Mouse (Mus musculus): ENCODE measurements at regions not wholly inside any gene's neighbourhood (a gene's known extent, or its start where the extent isn't known, plus 50 kb on each side); places are given as distances from the start of the nearest gene placed in this dataset.
A peak's percentile ranks its signal among the peaks of the same experiment; 100 is the strongest.

GRCm38 (mm10) chr11:18582781-18583161 is 436.0 kb downstream of the Meis1 start:
- TF ChIP-seq CTCF (IDR thresholded peaks at IDR 0.05; ENCODE audit: low read depth): no peak
- H3K27ac ChIP-seq (ENCODE audit: low read depth): peak overlapping the region; percentile 32; the same call in 1 of the 2 replicates
- no peak overlapping the region for H3K9ac ChIP-seq
- 0 out of 2 replicates have a peak, but pooled peaks cover 11% of the 10 kb centered on the region for H3K4me1 ChIP-seq (ENCODE audit: insufficient read depth)
- DNase-seq (peak; percentile 57), ATAC-seq (ENCODE audit: insufficient read depth) (peak; percentile 69; the same call in 1 of the 2 replicates)
- H3K4me3 ChIP-seq (ENCODE audit: low read depth, low read length): no peak overlapping the region
- H3K9me3 ChIP-seq (ENCODE audit: low read depth, low read length): no peaks in the 10 kb centered on the region
- 28% methylated on average over 1 of the region's 1 CpGs for WGBS
- no peak overlapping the region for H3K4me2 ChIP-seq
- H3K27me3 ChIP-seq (ENCODE audit: insufficient read depth, low read length): no peaks in the 10 kb centered on the region
- no peaks in the 10 kb centered on the region for H3K36me3 ChIP-seq (ENCODE audit: insufficient read depth)

GRCm38 (mm10) chr11:18581997-18582780 is 436.6 kb downstream of the Meis1 start:
- Histone ChIP-seq H3K27ac (ENCODE audit: low read depth) (peak overlapping the region; percentile 76), H3K4me3 (ENCODE audit: low read depth, low read length) (no peak overlapping the region), H3K36me3 (ENCODE audit: insufficient read depth) (no peaks in the 10 kb centered on the region), H3K27me3 (ENCODE audit: insufficient read depth, low read length) (no peaks in the 10 kb centered on the region), H3K4me1 (ENCODE audit: insufficient read depth) (0 out of 2 replicates have a peak, but pooled peaks cover 11% of the 10 kb centered on the region), H3K4me2 (no peak overlapping the region), H3K9ac (no peak overlapping the region), H3K9me3 (ENCODE audit: low read depth, low read length) (no peaks in the 10 kb centered on the region)
- no peak for TF ChIP-seq CTCF (IDR thresholded peaks at IDR 0.05; ENCODE audit: low read depth)
- ATAC-seq (ENCODE audit: insufficient read depth) (peak; percentile 96), DNase-seq (peak; percentile 94)
- WGBS: 14% methylated on average over 2 of the region's 2 CpGs

GRCm38 (mm10) chr11:18581078-18581800 is 437.5 kb downstream of the Meis1 start:
- Histone ChIP-seq H3K4me2 (no peak overlapping the region), H3K9ac (no peak overlapping the region), H3K36me3 (ENCODE audit: insufficient read depth) (no peaks in the 10 kb centered on the region), H3K4me1 (ENCODE audit: insufficient read depth) (0 out of 2 replicates have a peak, but pooled peaks cover 11% of the 10 kb centered on the region), H3K4me3 (ENCODE audit: low read depth, low read length) (no peak overlapping the region), H3K27me3 (ENCODE audit: insufficient read depth, low read length) (no peaks in the 10 kb centered on the region), H3K9me3 (ENCODE audit: low read depth, low read length) (no peaks in the 10 kb centered on the region), H3K27ac (ENCODE audit: low read depth) (peak overlapping the region; percentile 76)
- DNase-seq (peak; percentile 69), ATAC-seq (ENCODE audit: insufficient read depth) (0 out of 2 replicates have a peak, but pooled peaks have one; percentile 2)
- no peak for TF ChIP-seq CTCF (IDR thresholded peaks at IDR 0.05; ENCODE audit: low read depth)
- WGBS: 56% methylated on average over 8 of the region's 8 CpGs

- no peaks in the 10 kb centered on the region for H3K4me1 ChIP-seq (ENCODE audit: insufficient read depth)
- no peaks in the 10 kb centered on the region for H3K9me3 ChIP-seq (ENCODE audit: low read depth, low read length)
- ATAC-seq (ENCODE audit: insufficient read depth) (0 out of 2 replicates have a peak, but pooled peaks have one; percentile 24), DNase-seq (no peak)
- TF ChIP-seq CTCF (IDR thresholded peaks at IDR 0.05; ENCODE audit: low read depth): no peak
- no peak overlapping the region for H3K9ac ChIP-seq
- H3K4me2 ChIP-seq: no peak overlapping the region
- H3K36me3 ChIP-seq (ENCODE audit: insufficient read depth): no peaks in the 10 kb centered on the region
- WGBS: 84% methylated on average over 4 of the region's 4 CpGs
- H3K4me3 ChIP-seq (ENCODE audit: low read depth, low read length): no peak overlapping the region
- H3K27ac ChIP-seq (ENCODE audit: low read depth): no peak overlapping the region
- no peaks in the 10 kb centered on the region for H3K27me3 ChIP-seq (ENCODE audit: insufficient read depth, low read length)
These were observed 447.1 kb downstream of the Meis1 start for GRCm38 (mm10) chr11:18571557-18572209.

- WGBS: 87% methylated on average over 2 of the region's 2 CpGs
- no peak for DNase-seq
These were observed 455.8 kb downstream of the Meis1 start for GRCm38 (mm10) chr11:18563011-18563410.

GRCm38 (mm10) chr11:18558665-18559064 is 460.1 kb downstream of the Meis1 start:
- 19% methylated on average over 4 of the region's 4 CpGs for WGBS

More at GRCm38 (mm10) chr11:18563011-18563410, 455.8 kb downstream of the Meis1 start:
- H3K36me3 ChIP-seq (ENCODE audit: insufficient read depth): no peaks in the 10 kb centered on the region
- H3K27me3 ChIP-seq (ENCODE audit: insufficient read depth, low read length): no peaks in the 10 kb centered on the region
- no peaks in the 10 kb centered on the region for H3K9me3 ChIP-seq (ENCODE audit: low read depth, low read length)
- TF ChIP-seq CTCF (IDR thresholded peaks at IDR 0.05; ENCODE audit: low read depth): no peak
- no peak overlapping the region for H3K9ac ChIP-seq
- no peaks in the 10 kb centered on the region for H3K4me1 ChIP-seq (ENCODE audit: insufficient read depth)
- no peak for ATAC-seq (ENCODE audit: insufficient read depth)
- no peak overlapping the region for H3K4me3 ChIP-seq (ENCODE audit: low read depth, low read length)
- H3K27ac ChIP-seq (ENCODE audit: low read depth): no peak overlapping the region
- H3K4me2 ChIP-seq: no peak overlapping the region

GRCm38 (mm10) chr11:18535592-18535857 is 483.3 kb downstream of the Meis1 start:
- no peak overlapping the region; the same call in 1 of the 2 replicates for H3K27ac ChIP-seq (ENCODE audit: low read depth)
- H3K9me3 ChIP-seq (ENCODE audit: low read depth, low read length): no peaks in the 10 kb centered on the region
- H3K9ac ChIP-seq: no peak overlapping the region
- H3K27me3 ChIP-seq (ENCODE audit: insufficient read depth, low read length): no peaks in the 10 kb centered on the region
- no peak overlapping the region for H3K4me3 ChIP-seq (ENCODE audit: low read depth, low read length)
- DNase-seq (peak; percentile 80), ATAC-seq (ENCODE audit: insufficient read depth) (peak; percentile 84)
- WGBS: 32% methylated on average over 2 of the region's 2 CpGs
- H3K4me1 ChIP-seq (ENCODE audit: insufficient read depth): no peaks in the 10 kb centered on the region
- H3K4me2 ChIP-seq: no peak overlapping the region
- no peak for TF ChIP-seq CTCF (IDR thresholded peaks at IDR 0.05; ENCODE audit: low read depth)
- H3K36me3 ChIP-seq (ENCODE audit: insufficient read depth): no peaks in the 10 kb centered on the region

More at GRCm38 (mm10) chr11:18558665-18559064, 460.1 kb downstream of the Meis1 start:
- ATAC-seq (ENCODE audit: insufficient read depth): no peak
- no peaks in the 10 kb centered on the region for H3K27me3 ChIP-seq (ENCODE audit: insufficient read depth, low read length)
- H3K9ac ChIP-seq: no peak overlapping the region
- no peak overlapping the region for H3K4me2 ChIP-seq
- no peaks in the 10 kb centered on the region for H3K9me3 ChIP-seq (ENCODE audit: low read depth, low read length)
- no peak overlapping the region; the same call in 1 of the 2 replicates for H3K27ac ChIP-seq (ENCODE audit: low read depth)
- DNase-seq: no peak
- TF ChIP-seq CTCF (IDR thresholded peaks at IDR 0.05; ENCODE audit: low read depth): no peak
- H3K4me3 ChIP-seq (ENCODE audit: low read depth, low read length): no peak overlapping the region
- no peaks in the 10 kb centered on the region for H3K36me3 ChIP-seq (ENCODE audit: insufficient read depth)
- H3K4me1 ChIP-seq (ENCODE audit: insufficient read depth): no peaks in the 10 kb centered on the region
